Mouse (Mus musculus) testis, adult 2 months (tissue): ENCODE results near the gene Abca7.

Experiments
- CTCF ChIP-seq: fragments of 200-500 bp; IDR thresholded peaks from 2 replicates; pipeline ENCODE4 v1.5.1; 2012; ENCODE audit warnings: low read depth, mild to moderate bottlenecking, inconsistent platforms, low read length, moderate library complexity; ENCODE audit not compliant: control insufficient read depth, insufficient read depth, insufficient replicate concordance
- POLR2A ChIP-seq: fragments of 200-500 bp; IDR thresholded peaks from 2 replicates; pipeline ENCODE4 v1.6.1; 2012; ENCODE audit warnings: low read depth, mild to moderate bottlenecking, inconsistent platforms, low read length, moderate library complexity; ENCODE audit not compliant: control insufficient read depth

- no peak for TF ChIP-seq CTCF
- no peak for TF ChIP-seq POLR2A
These were observed 26.5 kb downstream of the Abca7 start for GRCm38 (mm10) chr10:80022806-80023205.
